Mouse (Mus musculus) c-Kit-positive CD71-positive TER-119-negative erythroid progenitor cells, embryonic 14.5 days (primary cell): ENCODE data around the gene Rhd.
"Not testable (repeated sequence)": the region's sequence is repeated elsewhere in the genome, so short reads cannot be mapped to it uniquely, and the experiment has no call there.

Experiments
- DNase-seq: peaks from one replicate; pipeline ENCODE4 v3.0.0-alpha.2; 2013; ENCODE audit warnings: low read depth

Rhd gene

DNA sequence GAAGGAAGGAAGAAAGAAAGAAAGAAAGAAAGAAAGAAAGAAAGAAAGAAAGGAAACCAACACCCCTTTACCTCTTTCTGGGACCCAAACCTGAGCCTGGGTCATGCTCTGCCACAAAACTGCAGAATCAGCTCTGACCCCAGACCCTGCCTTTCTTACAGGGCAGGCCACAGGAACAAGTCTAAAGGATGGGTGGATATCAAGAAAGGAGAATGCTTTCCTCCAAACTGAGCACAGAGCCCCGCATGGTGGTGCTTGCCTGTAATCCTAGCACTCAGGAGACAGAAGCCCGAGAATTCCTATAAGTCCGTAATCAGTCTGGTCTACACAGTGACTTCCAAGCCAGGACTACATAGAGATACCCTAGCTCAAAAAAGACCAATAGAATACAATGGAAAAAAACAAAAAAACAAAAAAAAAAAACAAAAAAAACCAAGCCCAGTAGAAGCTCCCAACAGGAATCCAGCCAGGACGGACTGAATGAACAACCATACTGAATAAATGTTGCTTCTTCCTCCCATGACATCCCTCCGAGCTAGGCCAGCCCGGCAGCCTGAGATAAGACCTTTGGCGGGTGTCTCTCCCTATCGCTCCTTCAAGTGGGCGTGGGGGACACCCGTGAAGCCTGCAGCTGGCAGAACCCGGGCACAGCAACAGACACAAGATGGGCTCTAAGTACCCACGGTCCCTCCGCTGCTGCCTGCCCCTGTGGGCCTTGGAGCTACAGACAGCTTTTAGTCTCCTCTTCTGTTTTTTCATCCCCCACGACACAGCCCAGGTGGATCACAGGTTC lies at the start of gene Rhd:
TSS of gene Rhd (plus strand) at position 600 of the 793 bp plus-strand sequence.
- DNase-seq, result no peak

DNA sequence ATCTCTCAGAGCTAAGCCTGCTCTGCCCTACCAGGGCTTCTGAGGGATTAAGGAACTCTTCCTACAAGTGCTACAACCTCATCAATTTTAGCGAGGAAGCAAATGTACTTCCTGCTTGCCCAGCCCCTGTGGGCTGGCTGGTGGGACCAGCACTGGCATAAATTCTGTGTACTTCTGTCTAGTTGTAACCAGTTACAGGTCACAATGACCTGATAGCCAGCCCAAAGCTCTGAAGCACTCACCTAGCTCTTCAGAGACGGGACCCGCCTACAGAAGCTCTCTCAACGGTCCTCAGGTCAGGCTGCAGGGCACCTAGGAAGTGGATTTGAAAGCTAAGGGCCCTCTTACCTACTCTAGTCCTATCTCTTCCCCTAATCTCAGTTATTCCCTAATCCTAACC lies 46.6 kb upstream of the Rhd start:
- DNase-seq, result no peak

DNA sequence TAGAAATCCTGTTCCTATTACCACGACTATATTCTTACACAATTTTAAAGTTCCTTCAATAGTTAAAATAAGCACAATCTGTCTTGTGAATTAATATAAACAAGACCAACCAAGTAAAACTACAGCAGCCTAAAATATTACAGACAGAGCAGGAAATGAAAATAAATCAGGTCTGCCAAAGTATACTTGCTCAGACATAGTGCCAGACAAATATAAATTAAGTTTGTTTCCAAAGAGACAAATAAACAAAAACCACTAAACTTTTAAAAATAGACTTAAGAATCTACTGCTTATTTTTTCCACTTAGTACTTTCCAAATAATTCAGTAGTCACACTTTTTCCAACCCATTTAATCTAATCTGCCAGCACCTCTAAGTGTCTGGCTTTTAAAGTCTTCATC lies 43.3 kb upstream of the Rhd start:
- DNase-seq, result no peak

DNA sequence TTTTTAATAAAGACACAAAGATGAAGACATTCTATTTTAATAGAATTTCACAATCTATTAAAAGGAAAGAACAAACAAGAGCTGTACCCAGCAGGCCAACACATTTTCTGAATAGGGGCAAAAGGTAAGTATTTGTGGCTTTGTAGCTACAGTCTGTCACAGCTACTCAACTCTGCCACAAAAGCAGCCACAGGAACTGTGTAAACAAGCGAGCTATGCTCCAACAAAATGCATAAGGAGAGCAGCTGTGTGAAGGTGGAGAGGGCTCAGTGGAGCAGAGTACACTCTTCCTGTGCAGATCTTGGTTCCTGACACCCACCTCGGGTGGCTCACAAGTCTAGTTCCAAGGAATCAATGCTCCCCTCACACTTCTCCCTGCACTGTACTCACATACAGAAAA lies 40.8 kb upstream of the Rhd start:
- DNase-seq, result no peak

DNA sequence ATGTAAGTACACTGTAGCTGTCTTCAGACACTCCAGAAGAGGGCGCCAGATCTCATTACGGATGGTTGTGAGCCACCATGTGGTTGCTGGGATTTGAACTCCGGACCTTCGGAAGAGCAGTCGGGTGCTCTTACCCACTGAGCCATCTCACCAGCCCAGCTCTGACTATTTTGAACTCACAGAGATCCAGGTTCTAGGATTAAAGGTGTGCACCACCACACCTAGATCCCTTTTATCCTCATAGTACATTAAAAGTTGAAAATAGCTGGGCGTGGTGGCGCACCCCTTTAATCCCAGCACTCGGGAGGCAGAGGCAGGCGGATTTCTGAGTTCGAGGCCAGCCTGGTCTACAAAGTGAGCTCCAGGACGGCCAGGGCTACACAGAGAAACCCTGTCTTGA lies 38.5 kb upstream of the Rhd start:
- DNase-seq, result not testable (repeated sequence)

DNA sequence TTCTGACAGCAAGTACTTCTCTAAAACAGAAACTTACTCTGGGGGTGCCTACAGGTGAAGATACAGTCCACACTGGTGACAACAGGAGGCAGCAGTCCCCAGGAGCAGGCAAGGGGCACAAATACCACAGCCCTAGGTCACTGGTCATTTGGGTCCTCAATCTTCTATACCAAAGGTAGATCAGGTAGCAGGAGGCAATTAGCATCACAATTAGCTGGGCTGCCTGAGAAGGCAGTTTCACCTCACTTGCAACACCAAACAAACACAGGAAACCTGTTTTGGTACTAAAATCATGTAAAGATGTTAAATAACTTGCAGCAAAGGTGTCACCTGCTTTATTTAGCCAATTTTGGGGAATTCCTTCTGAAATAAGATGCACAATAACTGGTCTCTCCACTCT lies 38.0 kb upstream of the Rhd start:
- no peak for DNase-seq

DNA sequence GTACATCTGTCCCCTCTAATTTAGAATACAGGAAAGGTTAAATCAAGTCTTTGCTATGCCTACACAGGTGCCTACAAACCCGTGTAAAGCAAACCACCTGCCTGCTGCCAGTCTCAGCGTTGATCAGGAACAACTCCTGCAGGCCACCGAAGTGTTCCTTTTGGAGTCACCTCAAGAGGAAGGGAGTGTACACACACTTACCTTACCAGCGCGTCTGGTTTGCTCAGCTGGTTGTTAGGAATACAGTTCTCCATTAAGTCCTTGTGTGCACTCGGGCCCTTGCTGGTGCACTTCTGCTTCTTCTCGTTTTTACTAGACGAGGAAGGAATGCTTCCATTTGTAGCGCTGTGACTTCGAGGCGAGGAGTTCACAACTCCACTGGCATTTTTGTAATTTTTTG lies 36.5 kb upstream of the Rhd start:
- no peak for DNase-seq

DNA sequence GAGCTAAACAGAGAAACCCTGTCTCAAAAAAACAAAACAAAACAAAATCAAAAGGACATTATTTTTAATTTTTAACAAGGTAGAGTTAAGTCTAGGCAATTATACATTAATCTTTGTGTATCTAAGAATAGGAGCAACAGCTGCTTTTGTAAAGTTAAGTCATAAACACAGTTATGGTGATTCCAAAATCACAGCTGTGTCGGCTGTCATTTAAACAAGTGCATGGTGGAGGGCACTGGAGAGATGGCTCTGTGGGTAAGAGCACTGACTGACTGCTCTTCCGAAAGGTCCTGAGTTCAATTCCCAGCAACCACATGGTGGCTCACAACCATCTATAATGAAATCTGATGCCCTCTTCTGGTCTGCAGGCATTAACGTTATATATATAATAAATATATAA lies 32.4 kb upstream of the Rhd start:
- DNase-seq, result no peak

DNA sequence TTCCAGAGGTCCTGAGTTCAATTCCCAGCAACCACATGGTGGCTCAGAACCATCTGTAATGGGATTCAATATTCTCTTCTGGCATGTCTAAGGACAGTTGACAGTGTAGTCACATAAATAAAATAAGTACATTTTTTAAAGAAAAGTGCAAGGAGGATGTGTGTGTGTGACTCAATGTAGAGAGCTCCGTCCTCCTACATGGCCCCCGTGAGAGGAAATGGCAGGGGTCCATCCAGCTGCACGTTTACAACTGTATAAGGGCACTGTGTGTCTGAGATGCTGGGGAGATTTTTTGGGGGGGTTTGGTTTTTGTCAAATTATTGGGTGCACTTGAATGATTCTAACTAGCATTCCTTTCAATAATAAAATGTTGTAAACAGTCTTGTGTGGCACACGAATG lies 28.9 kb upstream of the Rhd start:
- no peak for DNase-seq

DNA sequence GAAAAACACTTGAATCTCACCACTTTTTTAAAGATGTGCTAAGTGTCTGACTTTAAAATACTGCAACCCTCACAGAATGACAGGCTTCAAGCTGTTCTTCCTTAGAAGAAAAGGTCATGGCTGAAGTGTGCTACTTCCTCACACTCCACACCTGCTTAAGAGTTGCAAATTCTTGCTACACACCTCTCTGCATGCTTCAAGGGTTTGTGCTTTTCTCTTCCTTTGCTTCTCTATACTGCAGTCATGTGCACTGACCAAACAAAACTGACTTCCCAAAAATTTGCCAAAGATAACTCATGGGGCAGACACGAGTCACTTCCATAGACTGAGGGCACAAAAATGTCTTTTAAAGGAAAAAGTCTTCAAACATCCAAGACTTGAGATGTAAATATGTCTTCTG lies 26.1 kb upstream of the Rhd start:
- DNase-seq, result no peak

DNA sequence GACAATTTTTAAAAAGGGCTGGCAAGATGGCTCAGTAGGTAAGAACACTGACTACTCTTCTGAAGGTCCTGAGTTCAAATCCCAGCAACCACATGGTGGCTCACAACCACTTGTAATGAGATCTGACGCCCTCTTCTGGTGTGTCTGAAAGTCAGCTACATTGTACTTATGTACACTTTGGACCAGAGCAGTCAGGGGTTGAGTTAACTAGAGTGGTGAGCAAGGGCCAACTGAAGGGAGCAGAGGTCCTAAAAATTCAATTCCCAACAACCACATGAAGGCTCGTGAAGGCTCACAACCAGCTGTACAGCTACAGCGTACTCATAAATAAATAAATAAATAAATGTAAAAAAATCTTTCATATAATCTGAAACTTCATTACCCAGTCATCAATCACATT lies 25.6 kb upstream of the Rhd start:
- not testable (repeated sequence) for DNase-seq

DNA sequence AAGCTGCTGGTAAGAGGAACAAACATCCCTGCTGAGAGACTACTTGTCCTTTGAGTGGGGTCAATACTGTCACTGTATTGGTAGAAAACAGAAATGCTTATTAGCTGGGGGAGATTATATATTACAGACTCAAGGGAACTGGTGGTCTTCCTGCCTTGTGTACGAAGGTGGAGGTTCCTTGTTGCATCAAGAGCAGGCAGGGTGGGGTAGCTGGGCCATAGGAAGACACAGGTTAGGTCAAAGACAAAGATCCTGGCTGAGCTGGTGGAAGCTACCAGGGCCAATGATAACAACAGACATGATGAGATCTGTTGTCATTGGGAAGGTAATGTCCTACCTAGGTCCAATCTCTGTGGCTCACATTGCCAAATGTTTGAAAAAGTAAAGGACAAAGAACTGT lies 24.1 kb upstream of the Rhd start:
- no peak for DNase-seq

DNA sequence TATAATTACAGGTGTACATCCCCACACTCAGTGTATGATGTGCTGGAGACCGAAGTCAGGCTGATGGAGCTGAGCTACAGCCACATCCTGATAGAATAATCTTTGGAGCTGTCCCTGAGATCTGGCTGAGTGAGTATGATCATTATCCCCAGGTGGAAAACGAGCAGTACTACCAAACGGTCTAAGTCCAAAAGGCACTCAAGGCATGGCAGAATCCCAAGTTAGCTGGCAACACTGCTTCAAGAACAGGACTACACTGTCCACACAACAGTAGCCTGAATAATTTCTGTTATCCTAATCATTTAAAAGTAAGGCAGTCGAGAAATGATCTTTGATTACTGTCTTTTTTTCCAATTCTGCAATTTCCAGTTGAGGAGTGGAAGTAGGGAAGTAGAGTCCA lies 20.8 kb upstream of the Rhd start:
- DNase-seq, result no peak

DNA sequence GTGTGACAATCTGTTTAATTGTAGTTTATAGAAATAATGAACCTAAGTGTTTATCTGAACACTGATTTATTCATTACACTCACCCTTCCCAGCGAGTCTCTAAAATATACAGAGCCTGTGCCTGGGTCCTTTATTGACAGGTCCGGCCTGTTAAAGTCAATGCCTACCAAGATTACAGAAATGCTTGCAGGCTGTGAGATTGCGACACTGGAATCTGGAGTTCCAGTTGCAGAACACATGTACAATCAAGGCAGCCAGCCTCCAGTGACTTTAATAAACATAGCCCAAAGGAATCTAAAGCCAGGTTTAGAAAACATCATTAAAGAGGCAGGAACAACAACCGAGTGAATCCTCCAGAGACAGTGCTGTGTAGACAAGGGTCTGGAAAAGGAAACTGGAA lies 16.7 kb upstream of the Rhd start:
- no peak for DNase-seq

DNA sequence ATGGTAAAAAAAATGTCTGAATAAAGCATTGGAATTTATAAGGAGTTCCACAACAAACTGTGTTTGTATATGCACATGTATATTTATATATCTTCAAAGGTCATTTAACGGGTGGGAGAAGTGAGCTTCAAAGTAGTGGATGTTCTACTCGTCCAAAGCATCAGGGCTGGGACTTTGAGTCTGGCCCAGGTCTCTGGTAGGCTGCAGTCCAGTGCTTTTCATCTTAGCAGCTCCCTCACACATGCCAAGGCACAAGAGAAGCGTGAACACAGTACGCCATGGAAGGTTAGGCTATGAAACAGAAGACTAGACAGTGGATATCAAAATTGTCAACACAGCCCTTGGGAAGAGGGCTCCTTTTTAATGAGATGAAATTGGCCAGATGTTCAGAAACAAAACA lies 13.8 kb upstream of the Rhd start:
- DNase-seq, result no peak

DNA sequence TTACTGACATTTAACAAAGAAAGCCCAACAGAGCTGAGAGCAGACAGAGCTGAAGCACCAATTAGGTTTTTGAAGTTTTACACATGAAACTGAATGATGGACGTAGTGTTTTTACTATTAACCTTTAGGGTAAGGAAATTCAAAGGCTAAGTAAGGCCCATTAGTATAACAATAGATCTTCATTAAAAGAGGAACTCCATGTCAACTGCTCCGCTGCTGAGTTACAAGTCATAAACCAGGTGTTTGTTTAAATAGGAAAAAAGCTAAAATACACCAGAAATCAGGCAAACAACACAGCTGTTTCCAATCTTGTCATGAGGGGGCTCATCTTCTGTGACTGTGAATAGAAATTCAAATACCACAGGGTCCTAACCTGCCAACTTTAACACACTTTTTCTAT lies 13.1 kb upstream of the Rhd start:
- no peak for DNase-seq

DNA sequence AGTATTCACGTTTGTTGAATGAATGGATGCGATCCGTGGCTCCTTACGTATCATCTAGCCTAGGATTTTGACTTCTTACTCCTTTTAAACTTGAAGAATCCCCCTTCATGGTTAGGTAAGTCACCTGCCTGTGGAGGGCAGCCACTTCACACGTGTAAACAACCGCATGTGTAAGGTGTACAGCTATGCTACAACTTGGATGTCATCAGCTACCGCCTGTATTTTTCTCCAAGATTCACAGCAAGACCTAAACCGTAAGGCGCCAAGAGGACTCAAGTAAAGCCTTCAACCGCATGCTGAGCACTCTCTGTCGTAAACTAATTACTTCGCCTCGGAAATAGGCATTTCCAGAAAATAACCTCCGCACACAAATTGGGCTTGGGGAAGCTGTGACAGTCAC lies 12.5 kb upstream of the Rhd start:
- no peak for DNase-seq

DNA sequence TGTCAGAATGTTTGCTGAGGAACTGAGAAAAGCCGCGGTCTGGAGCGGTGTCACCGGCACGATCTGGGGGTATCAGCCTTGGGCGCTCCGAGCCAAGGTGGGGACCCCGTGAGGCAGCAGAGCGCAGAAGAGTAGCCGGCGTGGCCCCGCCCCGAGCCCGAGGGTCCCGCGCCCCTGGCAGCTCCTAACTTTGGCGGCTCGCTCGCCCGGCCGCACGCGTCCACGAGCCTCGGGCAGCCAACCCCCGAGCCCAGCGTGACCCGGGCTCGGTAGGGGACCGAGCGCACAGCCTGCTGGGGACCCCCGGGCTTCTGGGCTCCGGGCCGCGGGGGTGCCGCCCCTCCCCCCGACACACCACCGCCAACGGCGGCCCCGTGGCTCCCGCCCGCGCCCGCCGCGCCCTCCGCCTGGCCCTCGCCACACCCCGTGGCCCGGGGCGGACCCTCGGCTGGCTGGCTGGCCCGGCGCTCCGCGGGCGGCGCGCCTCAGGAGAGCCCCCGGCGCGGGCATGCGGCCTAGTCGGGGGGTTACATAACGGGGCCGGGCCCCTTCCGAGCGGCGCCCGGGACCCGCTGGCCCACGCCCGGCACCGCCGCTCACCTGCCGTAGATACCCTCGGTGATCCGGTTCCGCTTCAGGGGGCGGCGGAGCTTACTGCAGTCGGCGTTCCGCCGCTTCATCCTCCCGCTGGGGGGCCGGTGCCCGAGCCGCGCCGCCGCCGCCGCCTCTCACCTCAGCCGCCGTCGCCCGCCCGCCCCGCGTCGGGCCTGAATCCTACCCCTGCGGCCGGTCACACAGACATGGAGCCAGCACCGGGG lies 11.7 kb upstream of the Rhd start:
- no peak for DNase-seq

DNA sequence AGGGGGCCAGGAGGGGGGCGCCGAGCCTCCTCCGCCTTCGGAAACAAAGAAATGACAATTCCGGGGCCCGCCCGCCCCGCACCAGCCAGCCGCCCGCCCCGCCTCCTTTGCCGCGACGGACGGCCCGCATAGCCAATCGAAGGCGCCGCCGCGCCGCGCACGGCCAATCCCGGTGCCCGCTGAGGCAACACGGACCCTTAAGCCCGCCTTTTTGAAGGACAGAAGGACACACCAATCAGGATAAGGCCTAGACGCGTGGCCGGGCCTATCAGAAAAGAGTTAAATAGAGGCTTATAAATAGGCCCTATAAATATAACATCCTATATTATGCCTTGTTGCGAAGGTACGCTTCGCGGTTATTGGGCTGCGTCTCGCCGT lies 11.1 kb upstream of the Rhd start, which contains the start of gene Maco1:
TSS of gene Maco1 (minus strand) at position 87 of the 378 bp plus-strand sequence.
- DNase-seq, result peak; percentile 98

DNA sequence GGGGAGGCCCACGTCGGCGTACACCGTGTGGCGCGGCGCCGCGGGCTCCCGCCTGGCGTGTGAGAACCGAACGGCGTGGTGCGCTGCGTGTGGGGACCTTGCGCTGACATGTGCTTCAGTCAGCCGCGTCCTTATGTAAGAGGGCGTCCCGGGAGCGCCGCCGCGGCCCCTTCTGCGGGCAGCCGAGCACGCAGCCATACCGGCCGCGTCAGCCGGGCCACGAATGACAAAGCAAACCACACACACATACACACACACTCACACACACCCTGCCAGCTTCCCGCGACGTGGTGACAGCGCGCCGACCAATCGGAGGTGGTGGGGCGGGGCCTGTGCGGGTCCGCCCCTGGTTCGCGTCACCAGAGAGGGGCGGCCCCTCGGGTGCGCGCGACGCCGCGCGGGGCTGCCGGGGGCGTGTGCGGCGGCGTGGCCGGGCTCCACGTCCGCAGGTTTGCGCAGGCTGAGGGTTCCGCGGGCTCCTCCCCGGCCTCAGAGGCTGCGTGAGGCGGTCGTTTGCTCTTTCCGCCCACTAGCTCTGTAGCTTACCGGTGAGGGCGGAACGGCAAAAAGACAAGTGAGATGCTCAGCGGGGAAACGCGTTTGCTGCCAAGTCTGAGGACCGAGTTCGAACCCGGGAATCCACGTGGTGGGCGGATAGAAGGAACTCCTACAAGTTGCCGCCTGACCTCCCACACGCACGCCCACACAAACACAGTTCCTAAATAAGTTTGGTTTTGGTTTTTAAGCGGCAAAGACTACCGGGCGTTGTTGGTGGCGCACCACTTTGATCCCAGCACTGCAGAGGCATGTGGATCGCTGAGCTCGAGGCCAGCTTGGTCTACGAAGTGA lies 10.5 kb upstream of the Rhd start:
- DNase-seq, result peak; percentile 75

DNA sequence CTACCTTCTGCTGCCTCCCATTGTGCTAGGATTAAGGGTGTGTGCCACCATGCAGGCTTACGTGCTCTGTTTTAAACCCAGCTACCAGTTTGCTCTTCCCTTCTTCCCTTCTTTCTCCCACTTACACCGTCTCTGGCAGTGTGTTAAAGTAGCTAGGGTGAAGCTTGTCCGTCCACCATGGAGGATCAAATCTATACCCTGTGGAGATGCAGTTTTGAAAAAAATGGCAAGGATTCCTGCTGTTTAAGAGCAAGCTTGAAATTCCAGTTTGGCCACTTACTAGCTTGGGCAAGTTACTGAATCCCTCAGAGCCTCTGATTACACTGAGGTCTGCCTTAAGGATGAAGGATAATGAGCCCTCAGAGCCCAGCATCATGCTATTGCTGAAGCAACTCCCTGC lies 9.0 kb upstream of the Rhd start:
- DNase-seq, result no peak

DNA sequence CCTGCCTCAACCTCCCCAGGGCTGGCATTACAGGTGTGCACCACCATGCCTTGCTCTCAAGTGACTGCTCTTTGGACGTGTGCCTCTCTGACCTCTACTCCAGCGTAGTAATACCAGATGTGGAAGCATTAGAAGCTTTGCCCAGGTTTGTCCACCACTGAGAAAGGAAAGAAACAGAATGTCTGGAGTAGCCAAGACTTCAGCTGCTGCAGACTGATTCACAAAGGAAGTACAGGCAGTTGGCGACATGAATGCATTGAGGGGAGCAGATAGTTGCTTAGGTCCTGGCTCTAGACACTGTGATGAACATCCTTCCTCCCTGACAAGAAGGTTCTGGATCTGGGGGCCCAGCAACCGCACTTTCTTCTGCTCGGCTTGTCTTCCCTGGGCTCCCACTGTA lies 8.3 kb upstream of the Rhd start:
- DNase-seq, result no peak

DNA sequence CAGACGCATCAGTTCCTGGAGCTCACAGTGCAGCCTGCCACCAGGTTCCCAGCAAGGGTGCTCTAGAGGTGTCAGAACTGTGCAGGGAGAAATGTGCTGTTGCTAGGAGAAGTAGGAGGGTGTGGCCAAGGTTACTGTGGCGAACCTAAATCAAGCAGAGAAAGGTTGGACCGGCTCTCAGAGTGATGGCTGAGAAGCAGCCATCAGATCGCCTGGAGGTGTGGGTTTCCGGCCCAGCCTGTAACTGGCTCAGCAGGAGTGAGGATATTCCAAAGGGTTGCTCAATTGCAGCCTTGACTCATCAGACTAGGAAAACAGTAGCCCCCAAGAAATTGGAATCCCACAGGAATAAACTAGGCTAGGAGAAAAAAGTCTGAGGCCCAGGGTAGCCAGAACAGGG lies 7.8 kb upstream of the Rhd start:
- DNase-seq, result no peak
